Mouse (Mus musculus) forebrain, postnatal 0 days (tissue): ENCODE measurements around the gene P3h1. TPM values are rescaled to one million over a fixed set of nuclear protein-coding genes. Genes with fewer than 3 reads are reported as not detected.

Experiments used
- ATAC-seq: fragments of 200-750 bp; cut with Nextera tagmentation; 2 replicates; pipeline ENCODE4 v1.8.0; 2017; ENCODE audit warnings: mild to moderate bottlenecking, moderate library complexity
- DNase-seq: peaks from one replicate; pipeline ENCODE4 v3.0.0-alpha.2; 2015
- H3K27ac ChIP-seq: fragments of 300-500 bp; sonication (generic); 2 replicates; pipeline ENCODE4 v1.5.1; 2014; ENCODE audit warnings: low read depth, mild to moderate bottlenecking, antibody characterized with exemption, low read length, moderate library complexity, mixed read lengths
- H3K27me3 ChIP-seq: fragments of 300-500 bp; sonication (generic); 2 replicates; pipeline ENCODE4 v1.6.1; 2014; ENCODE audit warnings: mild to moderate bottlenecking, low read length, mixed read lengths; ENCODE audit not compliant: insufficient read depth
- H3K36me3 ChIP-seq: fragments of 300-500 bp; sonication (generic); 2 replicates; pipeline ENCODE4 v1.6.1; 2014; ENCODE audit warnings: mild to moderate bottlenecking, moderate library complexity; ENCODE audit not compliant: insufficient read depth
- H3K4me1 ChIP-seq: fragments of 300-500 bp; sonication (generic); 2 replicates; pipeline ENCODE4 v1.6.1; 2014; ENCODE audit warnings: antibody characterized with exemption; ENCODE audit not compliant: insufficient read depth
- H3K4me2 ChIP-seq: fragments of 300-500 bp; sonication (generic); 2 replicates; pipeline ENCODE4 v1.6.1; 2014; ENCODE audit warnings: low read depth, mild to moderate bottlenecking, moderate library complexity
- H3K4me3 ChIP-seq: fragments of 300-500 bp; sonication (generic); 2 replicates; pipeline ENCODE4 v1.5.1; 2014; ENCODE audit warnings: low read depth, low read length, mixed read lengths
- H3K9ac ChIP-seq: fragments of 300-500 bp; sonication (generic); 2 replicates; pipeline ENCODE4 v1.6.1; 2014; ENCODE audit warnings: mild to moderate bottlenecking
- H3K9me3 ChIP-seq: fragments of 300-500 bp; sonication (generic); 2 replicates; pipeline ENCODE4 v1.6.1; 2016; ENCODE audit warnings: low read length
- CTCF ChIP-seq: sonication (generic); IDR thresholded peaks from 2 replicates; pipeline ENCODE4 v1.5.1; 2016; ENCODE audit warnings: antibody characterized with exemption, control low read depth, low read depth
- WGBS: fragments of 180-500 bp; shearing (Covaris S2); extraction: QIAGEN DNeasy Blood & Tissue Kit; methylation state at CpG from one replicate; pipeline ENCODE4 v1.1.7; 2014; 5-methylcytosine and 5-hydroxymethylcytosine counted together
- polyA plus RNA-seq: library from polyadenylated mRNA; unstranded; fragments of >200 nt; fragmentation: Nextera tagmentation; extraction: Ambion mirVana; gene quantifications from 2 replicates; pipeline ENCODE4 v1.2.1, GENCODE M21; 2015
- total RNA-seq: library from RNA; depleted of rRNA; stranded (reverse); fragments of >200 nt; gene quantifications from 2 replicates; pipeline ENCODE4 v1.2.3, GENCODE M21; 2014

P3h1 gene
- total and polyA plus RNA-seq, 2 experiments from 2014 or later = 8.9 to 12.8 TPM

DNA sequence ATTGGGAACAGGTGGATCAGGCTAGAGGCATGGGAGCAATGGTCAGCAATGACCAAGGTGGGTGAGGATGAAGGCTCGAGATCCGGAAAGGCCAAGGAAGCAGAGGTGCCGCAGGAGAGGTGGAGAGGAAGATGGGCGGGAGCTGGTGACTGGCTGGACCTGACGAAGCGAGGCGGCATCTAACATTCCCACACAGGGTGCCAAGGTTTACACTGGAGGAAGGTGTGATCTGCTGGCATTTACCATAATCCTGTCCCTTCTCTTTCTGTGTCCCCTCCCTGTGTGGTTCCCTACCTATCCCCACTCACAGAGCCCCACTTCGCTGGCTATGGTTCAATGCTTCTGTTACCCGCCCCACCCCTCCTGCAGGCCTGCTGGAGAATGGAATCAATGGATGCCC lies 13.2 kb downstream of the P3h1 start:
- H3K4me3 ChIP-seq = no peak overlapping the region
- H3K36me3 ChIP-seq = peaks cover 61% of the 10 kb centered on the region
- H3K27me3 ChIP-seq = no peaks in the 10 kb centered on the region
- DNase-seq = no peak
- H3K9me3 ChIP-seq = no peaks in the 10 kb centered on the region
- H3K27ac ChIP-seq = no peak overlapping the region
- 75% methylated on average over 9 of the region's 9 CpGs for WGBS
- H3K4me1 ChIP-seq = no peaks in the 10 kb centered on the region
- no peak overlapping the region for H3K9ac ChIP-seq
- H3K4me2 ChIP-seq = no peak overlapping the region
- no peak for TF ChIP-seq CTCF
- no peak for ATAC-seq

- no peak for ATAC-seq
Observed at GRCm38 (mm10) chr4:119246688-119247225, 14.0 kb downstream of the P3h1 start.

DNA sequence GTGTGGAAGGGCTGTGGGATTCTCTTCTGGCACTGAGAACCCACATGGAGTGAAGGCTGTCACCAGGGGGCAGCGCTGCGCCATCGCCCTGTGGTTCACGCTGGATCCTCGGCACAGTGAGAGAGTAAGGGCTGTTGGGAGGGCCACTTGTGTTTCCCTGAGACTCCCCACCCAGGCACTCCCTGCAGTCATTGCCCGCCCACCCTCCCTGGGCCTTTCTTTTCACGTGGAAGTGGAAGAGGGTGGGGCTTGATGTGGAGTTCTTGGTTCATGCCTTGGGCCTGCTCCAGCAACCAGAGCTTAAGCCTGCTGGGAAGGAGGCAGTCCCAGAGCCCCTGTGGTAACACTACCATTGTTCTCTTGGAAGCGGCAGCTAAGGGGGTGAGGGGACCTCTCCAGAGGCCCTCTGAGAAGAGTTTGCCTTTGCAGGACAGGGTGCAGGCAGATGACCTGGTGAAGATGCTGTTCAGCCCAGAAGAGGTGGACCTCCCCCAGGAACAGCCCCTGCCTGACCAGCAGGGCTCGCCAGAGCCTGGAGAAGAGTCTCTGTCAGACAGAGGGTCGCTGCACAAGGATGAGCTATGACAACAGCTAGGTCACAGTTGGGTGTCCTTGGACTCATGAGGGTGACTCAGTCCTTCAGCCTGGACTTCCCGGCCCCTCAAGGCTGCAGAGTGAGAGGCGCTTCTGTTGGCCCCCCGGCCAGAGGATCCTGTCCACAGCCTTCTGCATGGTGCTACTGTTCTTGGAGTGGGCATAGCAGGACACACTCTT lies 14.9 kb downstream of the P3h1 start:
- peaks cover 46% of the 10 kb centered on the region for H3K36me3 ChIP-seq
- no peak overlapping the region for H3K4me3 ChIP-seq
- no peak overlapping the region for H3K9ac ChIP-seq
- no peaks in the 10 kb centered on the region for H3K4me1 ChIP-seq
- 23% methylated on average over 13 of the region's 13 CpGs for WGBS
- DNase-seq (peak; percentile 68), ATAC-seq (peak; percentile 62)
- no peak overlapping the region for H3K4me2 ChIP-seq
- TF ChIP-seq CTCF = peak; percentile 82
- H3K27me3 ChIP-seq = no peaks in the 10 kb centered on the region
- peak overlapping the region; percentile 29; the same call in 1 of the 2 replicates for H3K27ac ChIP-seq
- H3K9me3 ChIP-seq = no peaks in the 10 kb centered on the region

More at GRCm38 (mm10) chr4:119246688-119247225, 14.0 kb downstream of the P3h1 start:
- Histone ChIP-seq H3K4me3 (no peak overlapping the region), H3K36me3 (peaks cover 53% of the 10 kb centered on the region), H3K4me1 (no peaks in the 10 kb centered on the region), H3K9ac (no peak overlapping the region), H3K4me2 (no peak overlapping the region), H3K27ac (no peak overlapping the region), H3K27me3 (no peaks in the 10 kb centered on the region), H3K9me3 (no peaks in the 10 kb centered on the region)
- WGBS = 75% methylated on average over 14 of the region's 14 CpGs
- no peak for TF ChIP-seq CTCF
- no peak for DNase-seq

DNA sequence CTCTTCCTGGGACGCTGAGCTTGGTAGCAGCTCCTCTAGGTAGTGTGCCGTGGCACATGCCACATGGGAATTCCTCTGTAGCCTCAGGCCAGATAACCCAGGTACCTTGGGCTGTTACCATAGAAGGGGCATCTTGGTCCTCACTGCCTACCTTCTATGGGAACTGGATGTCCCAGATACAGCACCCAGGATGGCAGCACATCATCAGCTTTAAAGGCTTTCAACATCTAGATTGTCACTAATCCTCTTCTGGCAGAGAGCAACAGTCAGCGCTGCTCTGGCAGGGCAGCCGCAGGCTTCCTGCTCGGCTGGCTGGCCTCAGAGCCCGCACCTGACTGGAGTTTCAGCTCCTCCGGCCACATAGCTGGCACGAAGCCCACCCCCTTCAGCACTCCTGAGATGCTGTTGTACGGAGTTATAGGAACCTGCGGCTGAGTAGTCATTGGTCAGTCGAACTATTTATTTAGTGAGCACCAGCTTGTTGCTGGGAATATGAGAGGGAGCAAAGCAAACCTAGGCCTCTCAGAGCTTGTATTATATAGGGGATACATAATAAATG lies 15.8 kb downstream of the P3h1 start:
- ATAC-seq (no peak), DNase-seq (no peak)
- no peaks in the 10 kb centered on the region for H3K27me3 ChIP-seq
- no peaks in the 10 kb centered on the region for H3K4me1 ChIP-seq
- no peak for TF ChIP-seq CTCF
- H3K4me3 ChIP-seq = no peak overlapping the region
- H3K9ac ChIP-seq = no peak overlapping the region
- H3K4me2 ChIP-seq = no peak overlapping the region
- 66% methylated on average over 11 of the region's 11 CpGs for WGBS
- H3K36me3 ChIP-seq = peaks cover 38% of the 10 kb centered on the region
- H3K9me3 ChIP-seq = no peaks in the 10 kb centered on the region
- no peak overlapping the region for H3K27ac ChIP-seq

DNA sequence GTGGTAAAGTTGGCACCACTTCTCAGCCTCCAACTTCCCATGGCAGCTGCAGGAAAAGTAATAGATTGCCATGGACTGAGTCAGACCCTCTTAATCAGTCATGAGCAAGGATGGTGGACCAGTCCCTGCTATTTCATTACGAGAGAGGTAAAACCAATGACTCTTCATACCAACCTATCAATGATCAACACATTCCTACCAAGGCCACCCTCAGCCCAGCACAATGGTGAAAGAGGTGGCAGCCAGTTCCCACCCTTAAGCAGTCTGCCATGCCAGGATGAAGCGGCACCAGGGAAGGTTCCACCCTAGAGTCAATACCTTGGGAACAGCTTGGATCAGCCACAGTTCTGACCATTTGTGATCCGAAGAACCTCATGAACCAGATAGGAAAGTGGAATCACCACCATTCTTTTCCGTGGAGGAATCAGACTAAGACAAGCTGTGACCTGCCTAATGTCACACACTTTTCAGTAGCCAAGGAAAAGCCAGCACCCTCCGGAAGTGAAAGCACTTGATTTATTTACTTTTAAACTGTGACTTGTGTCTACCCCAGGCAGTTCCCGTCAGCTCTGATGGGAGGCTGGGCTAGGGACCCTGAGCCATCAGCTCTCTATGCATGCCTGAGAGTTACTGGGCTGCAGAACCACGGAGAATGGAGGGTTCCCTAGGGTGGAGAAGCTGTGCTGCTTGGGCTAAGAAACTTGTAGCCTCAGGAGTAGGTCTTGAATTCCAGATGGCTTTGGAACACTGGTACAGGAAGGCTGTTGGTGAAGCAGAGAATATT lies 19.5 kb downstream of the P3h1 start:
- ATAC-seq = no peak
- Histone ChIP-seq H3K9ac (no peak overlapping the region), H3K4me2 (no peak overlapping the region), H3K36me3 (peaks cover 11% of the 10 kb centered on the region), H3K4me1 (no peaks in the 10 kb centered on the region), H3K27me3 (no peaks in the 10 kb centered on the region), H3K27ac (no peak overlapping the region), H3K4me3 (no peak overlapping the region), H3K9me3 (no peaks in the 10 kb centered on the region)
- no peak for TF ChIP-seq CTCF
- DNase-seq = no peak
- WGBS = 80% methylated on average over 7 of the region's 7 CpGs

DNA sequence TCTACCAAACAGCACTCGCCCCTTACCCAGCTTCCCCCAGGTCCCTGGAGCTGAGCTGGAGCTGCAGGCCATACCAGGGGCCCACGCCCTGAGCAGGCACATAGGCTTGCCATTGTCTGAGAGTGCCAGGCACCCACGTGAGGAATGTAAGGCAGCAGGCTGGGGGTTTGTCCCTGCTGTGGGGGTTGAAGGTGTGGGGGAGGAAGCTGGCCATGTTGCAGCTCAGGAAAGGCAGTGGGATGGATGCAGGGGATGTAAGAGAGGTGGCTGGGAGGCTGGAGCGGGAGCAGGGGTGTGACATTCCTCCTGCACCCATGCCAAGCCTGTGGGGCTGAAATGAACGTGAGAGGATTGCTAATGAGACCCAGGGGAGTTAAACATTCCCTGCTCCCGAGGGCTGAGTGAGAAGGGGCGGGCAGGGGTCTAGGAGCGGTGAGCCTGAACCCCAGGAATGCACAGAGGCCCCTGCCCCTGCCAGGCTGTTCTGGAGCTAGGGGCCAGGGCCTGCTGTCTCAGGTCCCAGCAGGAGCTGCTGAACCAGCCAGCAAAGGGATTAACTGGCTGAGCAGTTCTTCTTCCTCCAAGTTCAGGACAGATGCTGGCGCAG lies 21.4 kb downstream of the P3h1 start:
- no peak for TF ChIP-seq CTCF
- ATAC-seq = peak; percentile 62
- Histone ChIP-seq H3K4me3 (no peak overlapping the region), H3K4me1 (no peaks in the 10 kb centered on the region), H3K4me2 (no peak overlapping the region), H3K27ac (no peak overlapping the region), H3K36me3 (no peaks in the 10 kb centered on the region), H3K27me3 (no peaks in the 10 kb centered on the region), H3K9ac (0 out of 2 replicates have a peak overlapping the region, but pooled peaks have one; percentile 11), H3K9me3 (no peaks in the 10 kb centered on the region)
- 12% methylated on average over 9 of the region's 9 CpGs for WGBS
- peak; percentile 62 for DNase-seq
